Mouse (Mus musculus) neural tube, embryonic 11.5 days (tissue): ENCODE measurements around the gene Tmem273. TPM values are rescaled to one million over a fixed set of nuclear protein-coding genes. Genes with fewer than 3 reads are reported as not detected.

Experiments
- ATAC-seq: fragments of 200-750 bp; cut with Nextera tagmentation; 2 replicates; pipeline ENCODE4 v1.8.0; 2017; ENCODE audit warnings: moderate number of reproducible peaks, mild to moderate bottlenecking, moderate TSS enrichment, moderate library complexity; ENCODE audit not compliant: insufficient read depth, low FRiP score, low TSS enrichment
- DNase-seq: peaks from one replicate; pipeline ENCODE4 v3.0.0-alpha.2; 2015; ENCODE audit warnings: low spot score
- H3K27ac ChIP-seq: fragments of 300-500 bp; sonication (generic); 2 replicates; pipeline ENCODE4 v1.5.1; 2014; ENCODE audit warnings: low read depth, mild to moderate bottlenecking, low read length
- H3K27me3 ChIP-seq: fragments of 300-500 bp; sonication (generic); 2 replicates; pipeline ENCODE4 v1.6.1; 2014; ENCODE audit warnings: mild to moderate bottlenecking, low read length, mixed read lengths; ENCODE audit not compliant: control insufficient read depth, insufficient read depth
- H3K36me3 ChIP-seq: fragments of 300-500 bp; sonication (generic); 2 replicates; pipeline ENCODE4 v1.6.1; 2014; ENCODE audit warnings: mild to moderate bottlenecking, low read length, moderate library complexity, mixed read lengths; ENCODE audit not compliant: control insufficient read depth, insufficient read depth
- H3K4me1 ChIP-seq: fragments of 300-500 bp; sonication (generic); 2 replicates; pipeline ENCODE4 v1.6.1; 2014; ENCODE audit warnings: low read length, mixed read lengths; ENCODE audit not compliant: control insufficient read depth, insufficient read depth
- H3K4me2 ChIP-seq: fragments of 300-500 bp; sonication (generic); 2 replicates; pipeline ENCODE4 v1.6.1; 2014; ENCODE audit warnings: low read depth, mild to moderate bottlenecking, moderate library complexity
- H3K4me3 ChIP-seq: fragments of 300-500 bp; sonication (generic); 2 replicates; pipeline ENCODE4 v1.5.1; 2014; ENCODE audit warnings: low read depth, low read length
- H3K9ac ChIP-seq: fragments of 300-500 bp; sonication (generic); 2 replicates; pipeline ENCODE4 v1.6.1; 2014; ENCODE audit warnings: mild to moderate bottlenecking, low read length
- H3K9me3 ChIP-seq: fragments of 300-500 bp; sonication (generic); 2 replicates; pipeline ENCODE4 v1.6.1; 2016; ENCODE audit warnings: low read length; ENCODE audit not compliant: control insufficient read depth
- WGBS: fragments of 180-500 bp; shearing (Covaris S2); extraction: QIAGEN DNeasy Blood & Tissue Kit; methylation state at CpG from one replicate; pipeline ENCODE4 v1.1.7; 2014; 5-methylcytosine and 5-hydroxymethylcytosine counted together
- polyA plus RNA-seq: library from polyadenylated mRNA; unstranded; fragments of >200 nt; fragmentation: Nextera tagmentation; extraction: Ambion mirVana; gene quantifications from 2 replicates; pipeline ENCODE4 v1.2.1, GENCODE M21; 2014

Gene Tmem273
- polyA plus RNA-seq, result 0.32 and 0.56 TPM in 2 replicates

GRCm38 (mm10) chr14:32785556-32786130 is at the start of gene Tmem273:
Gene Tmem273, plus strand, starts transcription at chr14:32785963.
- Histone ChIP-seq H3K9me3 (no peaks in the 10 kb centered on the region), H3K9ac (no peak within 1 kb of the TSS), H3K27me3 (no peaks in the 10 kb centered on the region), H3K27ac (no peak within 1 kb of the TSS), H3K36me3 (no peaks in the 10 kb centered on the region), H3K4me1 (no peaks in the 10 kb centered on the region), H3K4me2 (no peak within 1 kb of the TSS), H3K4me3 (no peak within 1 kb of the TSS)
- no peak for DNase-seq
- ATAC-seq, result no peak
- 76% methylated on average over 3 of the region's 3 CpGs for WGBS

- Histone ChIP-seq H3K9ac (no peak overlapping the region), H3K9me3 (no peaks in the 10 kb centered on the region), H3K4me3 (no peak overlapping the region), H3K27ac (no peak overlapping the region), H3K4me1 (no peaks in the 10 kb centered on the region), H3K27me3 (no peaks in the 10 kb centered on the region), H3K36me3 (no peaks in the 10 kb centered on the region), H3K4me2 (no peak overlapping the region)
- WGBS, result 84% methylated on average over 6 of the region's 6 CpGs
- DNase-seq (no peak), ATAC-seq (no peak)
Measured at GRCm38 (mm10) chr14:32736561-32736960, 49.2 kb upstream of the Tmem273 start.

GRCm38 (mm10) chr14:32738586-32738985 is 47.2 kb upstream of the Tmem273 start:
- Histone ChIP-seq H3K27me3 (no peaks in the 10 kb centered on the region), H3K9ac (no peak overlapping the region), H3K4me2 (no peak overlapping the region), H3K27ac (no peak overlapping the region), H3K4me3 (no peak overlapping the region), H3K36me3 (no peaks in the 10 kb centered on the region), H3K9me3 (no peaks in the 10 kb centered on the region), H3K4me1 (no peaks in the 10 kb centered on the region)
- ATAC-seq (no peak), DNase-seq (no peak)
- WGBS, result 93% methylated on average over 5 of the region's 5 CpGs

- H3K4me2 ChIP-seq, result no peak overlapping the region
- H3K9me3 ChIP-seq, result no peaks in the 10 kb centered on the region
- no peak overlapping the region for H3K4me3 ChIP-seq
- 86% methylated on average over 6 of the region's 6 CpGs for WGBS
- H3K27me3 ChIP-seq, result no peaks in the 10 kb centered on the region
- H3K4me1 ChIP-seq, result no peaks in the 10 kb centered on the region
- no peak for DNase-seq
- no peak overlapping the region for H3K9ac ChIP-seq
- no peaks in the 10 kb centered on the region for H3K36me3 ChIP-seq
- H3K27ac ChIP-seq, result no peak overlapping the region
- no peak for ATAC-seq
Measured at GRCm38 (mm10) chr14:32748519-32748918, 37.2 kb upstream of the Tmem273 start.

- H3K27ac ChIP-seq, result no peak overlapping the region
Measured at GRCm38 (mm10) chr14:32750727-32751126, 35.0 kb upstream of the Tmem273 start.

GRCm38 (mm10) chr14:32754286-32754685 is 31.5 kb upstream of the Tmem273 start:
- Histone ChIP-seq H3K4me2 (no peak overlapping the region), H3K4me3 (no peak overlapping the region), H3K4me1 (no peaks in the 10 kb centered on the region), H3K27ac (no peak overlapping the region), H3K36me3 (no peaks in the 10 kb centered on the region), H3K9ac (no peak overlapping the region), H3K9me3 (no peaks in the 10 kb centered on the region), H3K27me3 (no peaks in the 10 kb centered on the region)
- 76% methylated on average over 1 of the region's 1 CpGs for WGBS
- DNase-seq (no peak), ATAC-seq (no peak)

More at GRCm38 (mm10) chr14:32750727-32751126, 35.0 kb upstream of the Tmem273 start:
- H3K36me3 ChIP-seq, result no peaks in the 10 kb centered on the region
- no peak overlapping the region for H3K4me3 ChIP-seq
- no peak overlapping the region for H3K4me2 ChIP-seq
- no peak overlapping the region for H3K9ac ChIP-seq
- H3K9me3 ChIP-seq, result no peaks in the 10 kb centered on the region
- H3K27me3 ChIP-seq, result no peaks in the 10 kb centered on the region
- DNase-seq (no peak), ATAC-seq (no peak)
- H3K4me1 ChIP-seq, result no peaks in the 10 kb centered on the region
- 89% methylated on average over 6 of the region's 6 CpGs for WGBS

- no peak for ATAC-seq
Measured at GRCm38 (mm10) chr14:32762177-32762576, 23.6 kb upstream of the Tmem273 start.

GRCm38 (mm10) chr14:32770563-32770962 is 15.2 kb upstream of the Tmem273 start:
- H3K27me3 ChIP-seq, result no peaks in the 10 kb centered on the region
- 81% methylated on average over 6 of the region's 6 CpGs for WGBS

More at GRCm38 (mm10) chr14:32762177-32762576, 23.6 kb upstream of the Tmem273 start:
- Histone ChIP-seq H3K36me3 (no peaks in the 10 kb centered on the region), H3K4me3 (no peak overlapping the region), H3K9me3 (no peaks in the 10 kb centered on the region), H3K27me3 (no peaks in the 10 kb centered on the region), H3K27ac (no peak overlapping the region), H3K4me1 (no peaks in the 10 kb centered on the region), H3K9ac (no peak overlapping the region), H3K4me2 (no peak overlapping the region)
- WGBS, result 84% methylated on average over 1 of the region's 1 CpGs
- DNase-seq, result no peak

GRCm38 (mm10) chr14:32772085-32772484 is 13.7 kb upstream of the Tmem273 start:
- no peak overlapping the region for H3K4me3 ChIP-seq
- 84% methylated on average over 4 of the region's 4 CpGs for WGBS
- no peaks in the 10 kb centered on the region for H3K27me3 ChIP-seq
- ATAC-seq (no peak), DNase-seq (no peak)
- no peaks in the 10 kb centered on the region for H3K36me3 ChIP-seq
- H3K4me2 ChIP-seq, result no peak overlapping the region
- no peak overlapping the region for H3K9ac ChIP-seq
- H3K9me3 ChIP-seq, result no peaks in the 10 kb centered on the region
- no peaks in the 10 kb centered on the region for H3K4me1 ChIP-seq
- H3K27ac ChIP-seq, result no peak overlapping the region

More at GRCm38 (mm10) chr14:32770563-32770962, 15.2 kb upstream of the Tmem273 start:
- DNase-seq (no peak), ATAC-seq (no peak)
- no peak overlapping the region for H3K4me3 ChIP-seq
- H3K4me1 ChIP-seq, result no peaks in the 10 kb centered on the region
- H3K36me3 ChIP-seq, result no peaks in the 10 kb centered on the region
- H3K27ac ChIP-seq, result no peak overlapping the region
- no peak overlapping the region for H3K9ac ChIP-seq
- H3K4me2 ChIP-seq, result no peak overlapping the region
- H3K9me3 ChIP-seq, result no peaks in the 10 kb centered on the region
